Mouse (Mus musculus): ENCODE data around the gene Mtif3.

Gene Mtif3

DNA sequence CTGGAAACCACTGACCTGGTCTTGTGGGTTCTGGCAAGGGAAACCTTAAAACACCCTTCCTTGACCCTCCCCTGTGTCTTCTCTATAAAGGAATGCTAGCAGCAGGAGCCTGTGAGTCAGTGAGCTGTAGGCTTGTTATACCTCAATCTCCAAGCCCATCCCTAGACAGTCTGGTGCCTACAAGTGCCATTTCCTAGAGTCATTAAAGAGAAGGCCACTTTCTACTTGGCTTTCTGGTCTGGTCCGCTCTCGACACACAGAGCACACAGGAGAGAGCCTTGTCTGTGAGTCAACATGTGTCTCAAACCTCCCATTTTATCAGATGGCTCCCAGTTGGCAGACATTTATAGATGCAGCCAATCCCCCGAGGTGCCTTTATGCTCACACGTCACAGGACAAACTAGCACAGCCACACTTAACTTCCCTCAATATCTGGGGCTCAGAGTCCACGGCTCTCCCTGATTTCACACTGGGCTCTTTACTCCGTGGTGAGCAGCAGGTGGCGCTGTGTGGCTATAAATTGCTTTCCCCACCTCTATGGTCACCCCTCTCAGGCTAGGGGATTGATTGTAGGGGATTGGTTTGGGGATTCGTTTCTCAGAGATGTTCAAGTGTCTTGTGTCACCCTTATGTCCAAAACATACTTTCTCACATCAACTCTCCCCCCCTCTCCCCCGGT, 49.4 kb downstream of the Mtif3 start:
- peak; percentile 55 for DNase-seq

DNA sequence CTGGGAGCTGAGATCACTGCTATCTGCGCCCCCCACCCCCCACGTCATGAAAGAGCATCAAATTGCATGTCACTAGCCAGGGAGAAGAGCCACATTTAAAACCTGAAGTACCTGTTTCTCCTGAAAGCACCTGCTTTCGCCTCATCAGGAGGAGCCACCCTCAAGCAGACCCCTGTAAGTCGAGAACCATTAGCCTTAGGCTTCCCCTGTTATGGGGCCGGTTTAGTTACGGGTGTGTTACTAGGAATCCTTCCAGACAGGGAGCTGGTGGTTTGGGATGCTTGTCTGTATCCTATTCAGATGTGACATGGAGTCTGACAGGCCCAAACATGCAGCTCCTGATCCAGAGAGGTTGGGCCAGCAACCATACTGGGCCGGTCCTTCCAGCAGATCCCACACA, 50.2 kb downstream of the Mtif3 start:
- DNase-seq, result no peak

DNA sequence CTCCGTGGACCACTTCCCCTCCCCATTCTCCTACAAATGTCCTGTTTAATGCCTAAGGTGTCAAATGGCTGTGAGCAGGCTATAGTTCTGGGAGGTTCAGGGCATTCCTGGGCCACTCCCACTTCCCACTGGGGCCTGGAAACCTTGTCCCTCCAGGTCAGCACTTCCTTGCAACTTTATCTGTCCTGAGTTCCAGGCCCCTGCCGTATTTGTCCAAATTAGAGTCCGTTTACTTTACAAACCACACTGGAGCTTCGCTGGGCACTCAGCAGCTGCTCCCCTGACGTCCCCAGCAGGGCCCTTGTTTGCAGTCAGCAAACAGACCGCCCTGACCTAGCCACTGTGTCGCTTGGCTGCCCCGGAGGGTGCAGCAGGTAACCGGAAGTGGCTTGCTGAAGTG, 51.4 kb downstream of the Mtif3 start:
- DNase-seq, result no peak

DNA sequence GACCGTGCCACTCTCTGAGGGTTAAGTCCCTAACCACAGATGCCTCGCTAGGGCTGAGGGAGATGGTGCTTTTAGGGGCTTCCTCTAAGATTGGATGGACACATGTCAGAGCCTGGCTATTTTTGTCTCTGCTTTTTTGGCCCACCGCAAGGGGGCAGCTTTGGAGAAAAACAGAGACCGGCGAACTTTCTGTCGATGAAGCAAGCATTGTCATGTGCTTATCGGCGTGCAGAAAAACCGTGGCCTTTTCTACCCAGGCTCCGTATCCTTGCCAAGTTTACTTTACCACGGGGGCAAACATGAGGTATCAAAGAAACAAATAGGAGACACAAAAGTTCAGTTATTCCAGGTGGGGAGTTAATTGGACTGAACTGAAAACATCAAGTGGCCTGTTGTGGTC, 55.0 kb downstream of the Mtif3 start:
- DNase-seq, result no peak

DNA sequence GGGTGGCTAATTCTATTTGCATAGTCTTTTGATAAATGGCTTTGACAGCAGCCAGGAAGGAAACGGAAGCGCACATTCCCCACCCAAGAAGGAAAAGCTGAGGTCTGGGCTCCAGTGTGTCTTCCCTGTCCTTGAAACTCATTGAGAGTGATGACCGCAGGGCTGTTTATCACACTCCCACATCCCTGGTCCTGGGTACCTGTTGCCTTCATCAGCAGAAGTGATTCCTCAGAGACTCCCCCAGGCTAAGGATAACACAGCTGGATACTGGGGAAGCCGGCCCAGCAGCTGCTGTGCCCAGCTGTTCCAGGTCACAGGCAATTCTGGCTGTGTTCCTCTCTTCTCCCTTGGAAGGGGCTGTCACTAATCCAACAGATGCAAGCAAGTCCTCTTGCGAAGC, 56.1 kb downstream of the Mtif3 start:
- no peak for DNase-seq

DNA sequence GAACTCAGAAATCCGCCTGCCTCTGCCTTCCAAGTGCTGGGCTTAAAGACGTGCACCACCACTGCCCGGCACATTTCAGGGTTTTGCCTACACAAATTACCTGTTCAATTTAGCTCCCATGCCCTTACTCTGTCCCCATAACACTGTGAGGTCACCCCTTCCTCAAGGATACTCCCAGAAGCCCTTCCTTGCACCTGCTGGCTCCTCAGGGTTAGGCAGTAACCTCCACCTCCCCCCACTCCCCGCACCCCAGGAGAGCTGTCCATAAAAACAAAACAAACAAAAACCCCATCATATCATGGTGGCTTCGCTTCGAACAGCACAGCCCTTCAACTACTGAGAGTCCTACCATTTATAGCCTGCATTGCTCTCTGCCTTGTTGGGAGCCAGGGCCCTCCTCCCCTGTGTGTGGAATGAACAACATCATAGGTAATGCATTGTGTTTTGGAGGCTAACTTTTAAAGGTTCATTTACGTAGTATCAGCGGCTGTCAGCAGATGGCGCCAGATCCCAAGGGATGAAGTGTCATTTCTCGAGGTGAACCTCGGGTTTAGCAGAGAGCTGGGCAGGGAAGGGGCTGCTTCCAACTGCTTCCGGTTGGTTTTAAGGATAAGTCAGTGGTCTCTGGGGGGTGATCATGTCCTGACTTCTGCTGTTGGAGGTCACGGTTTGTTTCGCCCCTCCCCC, 58.0 kb downstream of the Mtif3 start:
- peak; percentile 45 for DNase-seq

DNA sequence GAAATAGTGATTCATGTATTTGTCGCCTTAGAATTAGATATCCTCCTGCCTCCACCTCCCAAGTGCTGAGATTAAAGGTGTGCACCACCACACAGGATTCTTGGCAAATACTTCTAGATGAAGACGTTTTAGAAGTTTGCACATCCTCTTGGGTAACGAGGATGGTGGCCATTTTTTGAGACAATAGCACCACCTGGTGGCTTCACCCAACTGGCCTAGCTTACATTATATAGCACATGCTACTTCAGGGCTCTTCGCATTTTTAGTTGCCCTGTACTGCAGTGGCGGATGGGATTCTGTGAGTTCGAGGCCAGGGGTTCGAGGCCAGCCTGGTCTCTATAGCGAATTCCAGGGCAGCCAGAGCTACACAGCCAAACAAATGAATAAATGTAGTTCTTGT, 59.2 kb downstream of the Mtif3 start:
- peak; percentile 57 for DNase-seq

All from right cerebral cortex, postnatal 25 days (tissue).